Mouse (Mus musculus) hindbrain, postnatal 0 days (tissue): ENCODE measurements around the gene Samd14. TPM values are rescaled to one million over a fixed set of nuclear protein-coding genes. Genes with fewer than 3 reads are reported as not detected.

Experiments used
- ATAC-seq: fragments of 200-750 bp; cut with Nextera tagmentation; 2 replicates; pipeline ENCODE4 v1.8.0; 2017; ENCODE audit warnings: mild to moderate bottlenecking, moderate TSS enrichment, moderate library complexity
- DNase-seq: peaks from one replicate; pipeline ENCODE4 v3.0.0-alpha.2; 2015; ENCODE audit warnings: low spot score
- H3K27ac ChIP-seq: fragments of 300-500 bp; sonication (generic); 2 replicates; pipeline ENCODE4 v1.5.1; 2014; ENCODE audit warnings: mild to moderate bottlenecking
- H3K27me3 ChIP-seq: fragments of 300-500 bp; sonication (generic); 2 replicates; pipeline ENCODE4 v1.6.1; 2014; ENCODE audit warnings: low read length, mixed read lengths; ENCODE audit not compliant: insufficient read depth
- H3K36me3 ChIP-seq: fragments of 300-500 bp; sonication (generic); 2 replicates; pipeline ENCODE4 v1.6.1; 2014; ENCODE audit warnings: low read length, mixed read lengths; ENCODE audit not compliant: insufficient read depth
- H3K4me1 ChIP-seq: fragments of 300-500 bp; sonication (generic); 2 replicates; pipeline ENCODE4 v1.6.1; 2014; ENCODE audit warnings: antibody characterized with exemption, low read length, mixed read lengths; ENCODE audit not compliant: insufficient read depth
- H3K4me2 ChIP-seq: fragments of 300-500 bp; sonication (generic); 2 replicates; pipeline ENCODE4 v1.6.1; 2014; ENCODE audit warnings: low read depth, mild to moderate bottlenecking, low read length, moderate library complexity, mixed read lengths
- H3K4me3 ChIP-seq: fragments of 300-500 bp; sonication (generic); 2 replicates; pipeline ENCODE4 v1.5.1; 2014; ENCODE audit warnings: low read length
- H3K9ac ChIP-seq: fragments of 300-500 bp; sonication (generic); replicated peaks from 2 replicates; pipeline ENCODE4 v1.6.1; 2014; ENCODE audit warnings: mild to moderate bottlenecking, low read length, moderate library complexity, mixed read lengths
- H3K9me3 ChIP-seq: fragments of 300-500 bp; sonication (generic); 2 replicates; pipeline ENCODE4 v1.6.1; 2016; ENCODE audit warnings: low read length, mixed read lengths
- CTCF ChIP-seq: IDR thresholded peaks from 2 replicates; pipeline ENCODE4 v1.5.1; 2016; ENCODE audit warnings: antibody characterized with exemption, control low read depth, low read depth
- WGBS: fragments of 180-500 bp; shearing (Covaris S2); extraction: QIAGEN DNeasy Blood & Tissue Kit; methylation state at CpG from one replicate; pipeline ENCODE4 v1.1.7; 2014; 5-methylcytosine and 5-hydroxymethylcytosine counted together
- polyA plus RNA-seq: library from polyadenylated mRNA; unstranded; fragments of >200 nt; fragmentation: Nextera tagmentation; extraction: Ambion mirVana; gene quantifications from 2 replicates; pipeline ENCODE4 v1.2.1, GENCODE M21; 2015
- total RNA-seq: library from RNA; depleted of rRNA; stranded (reverse); fragments of >200 nt; gene quantifications from 2 replicates; pipeline ENCODE4 v1.2.3, GENCODE M21; 2014

Samd14 gene
- total and polyA plus RNA-seq, 2 experiments from 2014 or later: 137 to 216 TPM

GRCm38 (mm10) chr11:95043608-95044007 is 33.9 kb downstream of the Samd14 start:
- no peak overlapping the region for H3K27ac ChIP-seq
- DNase-seq (no peak), ATAC-seq (no peak)
- no peaks in the 10 kb centered on the region for H3K27me3 ChIP-seq
- TF ChIP-seq CTCF: no peak
- peaks cover 11% of the 10 kb centered on the region; the same call in 1 of the 2 replicates for H3K4me1 ChIP-seq
- H3K4me2 ChIP-seq: no peak overlapping the region
- 63% methylated on average over 7 of the region's 7 CpGs for WGBS
- H3K4me3 ChIP-seq: no peak overlapping the region
- no peak overlapping the region for H3K9ac ChIP-seq
- 0 out of 2 replicates have a peak, but pooled peaks cover 4% of the 10 kb centered on the region for H3K36me3 ChIP-seq
- no peaks in the 10 kb centered on the region for H3K9me3 ChIP-seq

- H3K4me1 ChIP-seq: peaks cover 11% of the 10 kb centered on the region; the same call in 1 of the 2 replicates
- no peaks in the 10 kb centered on the region for H3K27me3 ChIP-seq
- H3K4me2 ChIP-seq: no peak overlapping the region
- no peak overlapping the region for H3K4me3 ChIP-seq
- 62% methylated on average over 12 of the region's 13 CpGs for WGBS
- H3K9me3 ChIP-seq: no peaks in the 10 kb centered on the region
- 0 out of 2 replicates have a peak, but pooled peaks cover 4% of the 10 kb centered on the region for H3K36me3 ChIP-seq
- no peak for TF ChIP-seq CTCF
- no peak overlapping the region for H3K27ac ChIP-seq
- no peak for ATAC-seq
- no peak overlapping the region for H3K9ac ChIP-seq
- no peak for DNase-seq
Observed at GRCm38 (mm10) chr11:95044185-95044870, 34.6 kb downstream of the Samd14 start.

- ATAC-seq (peak; percentile 70), DNase-seq (peak; percentile 86)
- Histone ChIP-seq H3K4me3 (no peak overlapping the region), H3K4me1 (no peaks in the 10 kb centered on the region), H3K27me3 (no peaks in the 10 kb centered on the region), H3K9ac (no peak overlapping the region), H3K9me3 (no peaks in the 10 kb centered on the region), H3K36me3 (0 out of 2 replicates have a peak, but pooled peaks cover 4% of the 10 kb centered on the region), H3K27ac (no peak overlapping the region), H3K4me2 (no peak overlapping the region)
- WGBS: 56% methylated on average over 9 of the region's 9 CpGs
- TF ChIP-seq CTCF: peak; percentile 94
Observed at GRCm38 (mm10) chr11:95046980-95047680, 37.5 kb downstream of the Samd14 start.

GRCm38 (mm10) chr11:95053062-95053461 is 43.4 kb downstream of the Samd14 start:
- no peak overlapping the region for H3K27ac ChIP-seq

GRCm38 (mm10) chr11:95056768-95057501 is 47.3 kb downstream of the Samd14 start:
- Histone ChIP-seq H3K9ac (no peak overlapping the region; the same call in 1 of the 2 replicates), H3K27ac (no peak overlapping the region; the same call in 1 of the 2 replicates), H3K4me2 (no peak overlapping the region), H3K36me3 (peaks cover 18% of the 10 kb centered on the region; the same call in 1 of the 2 replicates), H3K4me3 (no peak overlapping the region), H3K9me3 (no peaks in the 10 kb centered on the region), H3K4me1 (no peaks in the 10 kb centered on the region), H3K27me3 (no peaks in the 10 kb centered on the region)
- 34% methylated on average over 19 of the region's 19 CpGs for WGBS
- no peak for TF ChIP-seq CTCF
- DNase-seq (peak; percentile 42), ATAC-seq (peak; percentile 69)

More at GRCm38 (mm10) chr11:95053062-95053461, 43.4 kb downstream of the Samd14 start:
- peak; percentile 15 for DNase-seq
- Histone ChIP-seq H3K9ac (no peak overlapping the region), H3K36me3 (peaks cover 13% of the 10 kb centered on the region; the same call in 1 of the 2 replicates), H3K4me3 (no peak overlapping the region), H3K9me3 (no peaks in the 10 kb centered on the region), H3K4me1 (no peaks in the 10 kb centered on the region), H3K4me2 (no peak overlapping the region), H3K27me3 (no peaks in the 10 kb centered on the region)
- ATAC-seq: no peak
- WGBS: 63% methylated on average over 9 of the region's 9 CpGs
- TF ChIP-seq CTCF: no peak

- Histone ChIP-seq H3K4me3 (no peak overlapping the region), H3K27me3 (no peaks in the 10 kb centered on the region), H3K4me2 (no peak overlapping the region), H3K9ac (no peak overlapping the region), H3K9me3 (no peaks in the 10 kb centered on the region), H3K4me1 (0 out of 2 replicates have a peak, but pooled peaks cover 2% of the 10 kb centered on the region), H3K36me3 (no peaks in the 10 kb centered on the region), H3K27ac (no peak overlapping the region)
- TF ChIP-seq CTCF: no peak
- DNase-seq (no peak), ATAC-seq (no peak)
- 89% methylated on average over 10 of the region's 10 CpGs for WGBS
Observed at GRCm38 (mm10) chr11:95069226-95069957, 59.7 kb downstream of the Samd14 start.
